Mouse (Mus musculus): ENCODE data around the gene Pfn1.

Gene Pfn1

GRCm38 (mm10) chr11:70674014-70674413 is 19.6 kb upstream of the Pfn1 start:
- peak; percentile 86 for DNase-seq

- DNase-seq: peak; percentile 90
Observed at GRCm38 (mm10) chr11:70671333-70672047, 17.0 kb upstream of the Pfn1 start.

GRCm38 (mm10) chr11:70670483-70670882 is 16.0 kb upstream of the Pfn1 start:
- no peak for DNase-seq

GRCm38 (mm10) chr11:70669582-70670345 is 15.3 kb upstream of the Pfn1 start:
- DNase-seq: peak; percentile 98

- peak; percentile 100 for DNase-seq
Observed at GRCm38 (mm10) chr11:70668771-70669505, 14.5 kb upstream of the Pfn1 start, which contains the start of gene Spag7. Spag7 (minus strand) TSS chr11:70669416.

GRCm38 (mm10) chr11:70668335-70668770 is 13.9 kb upstream of the Pfn1 start:
- DNase-seq: no peak

- DNase-seq: peak; percentile 95
Observed at GRCm38 (mm10) chr11:70667271-70668150, 13.1 kb upstream of the Pfn1 start.

GRCm38 (mm10) chr11:70666687-70667086 is 12.2 kb upstream of the Pfn1 start:
- peak; percentile 86 for DNase-seq

- no peak for DNase-seq
Observed at GRCm38 (mm10) chr11:70664741-70665140, 10.3 kb upstream of the Pfn1 start.

- DNase-seq: peak; percentile 95
Observed at GRCm38 (mm10) chr11:70663957-70664356, 9.5 kb upstream of the Pfn1 start.

- DNase-seq: peak; percentile 79
Observed at GRCm38 (mm10) chr11:70663101-70663500, 8.7 kb upstream of the Pfn1 start.

- peak; percentile 93 for DNase-seq
Observed at GRCm38 (mm10) chr11:70660571-70660970, 6.1 kb upstream of the Pfn1 start.

GRCm38 (mm10) chr11:70658942-70659341 is 4.5 kb upstream of the Pfn1 start:
- DNase-seq: no peak

GRCm38 (mm10) chr11:70658521-70658920 is 4.1 kb upstream of the Pfn1 start:
- peak; percentile 90 for DNase-seq

GRCm38 (mm10) chr11:70657991-70658390 is 3.5 kb upstream of the Pfn1 start:
- DNase-seq: peak; percentile 92

GRCm38 (mm10) chr11:70657573-70657972 is 3.1 kb upstream of the Pfn1 start:
- peak; percentile 88 for DNase-seq

GRCm38 (mm10) chr11:70656964-70657363 is 2.5 kb upstream of the Pfn1 start, which contains the start of gene Eno3:
Eno3 (plus strand) TSS chr11:70657202.
- DNase-seq: peak; percentile 96

GRCm38 (mm10) chr11:70656456-70656927 is 2.0 kb upstream of the Pfn1 start:
- DNase-seq: peak; percentile 99

- peak; percentile 99 for DNase-seq
Observed at GRCm38 (mm10) chr11:70655571-70656455, 1.4 kb upstream of the Pfn1 start.

- peak; percentile 99 for DNase-seq
Observed at GRCm38 (mm10) chr11:70654923-70655570, 603 bp upstream of the Pfn1 start.
